Mouse (Mus musculus): ENCODE measurements around the gene Itprid1.
A peak's percentile ranks its signal among the peaks of the same experiment; 100 is the strongest.

Gene Itprid1

DNA sequence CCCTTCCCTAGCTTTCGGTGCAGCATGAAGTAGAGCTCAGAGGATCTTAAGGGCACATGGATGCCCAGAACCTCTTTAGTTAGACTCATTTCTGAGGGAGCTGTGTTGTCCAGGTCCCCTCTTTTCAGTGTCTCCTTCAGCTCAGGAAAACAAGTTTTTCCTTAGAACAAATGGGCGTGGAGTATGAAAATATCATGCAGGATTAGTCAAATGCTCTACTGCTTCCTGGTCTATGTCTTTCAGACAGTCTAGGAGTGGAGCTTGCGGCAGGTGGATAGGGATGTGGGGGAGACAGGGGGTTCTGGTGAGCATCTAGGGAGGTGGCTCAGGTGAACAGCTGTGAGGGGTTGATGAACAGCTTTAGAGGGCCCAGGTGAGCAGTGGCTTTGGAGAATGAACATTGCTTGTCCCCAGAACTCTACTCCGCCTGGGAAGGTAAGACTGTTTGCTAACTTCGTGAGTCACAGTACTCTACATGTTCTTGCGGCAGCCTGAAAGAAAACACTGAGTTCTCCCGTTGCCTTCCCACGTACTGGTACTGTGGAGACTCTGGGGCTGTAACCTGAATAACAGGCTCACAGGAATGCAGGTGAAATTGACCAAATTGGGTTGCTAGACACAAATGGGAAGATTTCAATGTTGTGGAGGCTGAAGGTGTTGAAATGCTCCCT is at the start of gene Itprid1:
Itprid1 (plus strand) TSS at position 246 of the 671 bp plus-strand sequence.
- peak; percentile 33 for DNase-seq

DNA sequence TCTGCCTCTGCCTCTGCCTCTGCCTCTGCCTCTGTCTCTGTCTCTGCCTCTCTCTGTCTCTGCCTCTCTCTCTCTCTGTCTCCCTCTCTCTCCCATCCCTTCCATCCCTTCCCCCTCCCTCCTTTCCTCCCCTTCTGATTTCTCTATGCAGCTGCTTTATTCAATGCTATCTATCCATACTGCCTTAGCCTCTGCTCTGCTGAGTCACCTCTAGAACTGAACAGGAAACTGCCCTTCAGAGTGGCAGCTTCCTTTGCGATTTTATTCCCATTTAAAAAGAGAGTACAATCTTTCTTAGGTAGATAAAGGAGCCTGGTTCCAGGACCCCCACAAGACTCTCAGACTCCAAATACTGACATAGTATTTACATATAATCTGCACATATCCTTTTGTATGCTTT is 47.1 kb upstream of the Itprid1 start:
- DNase-seq: no peak

DNA sequence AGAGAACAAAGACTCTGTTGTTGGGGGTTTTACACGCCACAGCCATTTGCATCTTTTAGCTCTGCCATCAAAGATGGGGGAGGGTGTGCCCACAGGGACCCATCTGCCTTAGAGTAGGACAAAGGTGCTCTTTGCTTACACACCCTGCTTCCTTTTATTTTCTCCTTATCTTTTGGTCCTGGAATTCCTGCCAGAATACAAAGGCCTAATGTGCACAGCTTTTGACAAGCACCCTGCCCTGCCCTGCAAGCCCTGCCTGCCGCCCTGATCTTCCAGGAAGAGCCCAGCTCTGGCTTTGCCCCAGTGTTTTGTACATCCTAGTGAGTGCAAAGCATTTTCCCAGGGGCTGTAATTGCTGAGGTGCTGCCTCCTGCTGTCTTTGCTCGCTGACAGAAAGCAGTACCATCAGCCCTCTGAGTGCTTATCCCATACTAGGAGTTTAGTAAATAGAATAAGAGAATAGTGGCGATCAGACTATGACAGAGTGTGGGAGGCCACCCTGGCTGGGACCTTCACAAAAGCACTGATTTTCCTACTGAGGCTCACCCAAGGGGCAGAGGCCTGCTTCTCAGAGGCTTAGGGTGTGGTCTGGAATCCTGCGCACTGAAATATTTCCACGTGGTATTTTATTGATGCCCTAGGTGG is 44.7 kb upstream of the Itprid1 start:
- no peak for DNase-seq

DNA sequence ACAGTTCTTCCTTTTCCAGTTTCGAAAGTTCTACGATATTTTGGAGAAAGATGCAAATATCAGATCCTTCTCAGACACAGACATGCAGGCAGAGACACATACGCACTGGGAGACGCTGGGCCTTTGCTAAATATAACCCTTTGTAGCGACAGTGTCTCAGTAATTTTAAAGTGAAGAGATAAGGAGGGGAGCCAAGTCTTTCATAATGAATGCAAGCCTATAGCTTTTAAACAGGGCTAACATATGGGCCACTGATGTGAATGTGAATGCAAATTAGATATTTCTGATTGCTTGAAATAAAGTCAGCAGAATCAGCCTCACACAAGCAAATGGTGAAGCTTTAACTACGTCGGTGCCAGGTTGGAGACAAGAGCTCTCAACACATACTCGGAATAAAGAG is 44.2 kb upstream of the Itprid1 start:
- DNase-seq: peak; percentile 60

DNA sequence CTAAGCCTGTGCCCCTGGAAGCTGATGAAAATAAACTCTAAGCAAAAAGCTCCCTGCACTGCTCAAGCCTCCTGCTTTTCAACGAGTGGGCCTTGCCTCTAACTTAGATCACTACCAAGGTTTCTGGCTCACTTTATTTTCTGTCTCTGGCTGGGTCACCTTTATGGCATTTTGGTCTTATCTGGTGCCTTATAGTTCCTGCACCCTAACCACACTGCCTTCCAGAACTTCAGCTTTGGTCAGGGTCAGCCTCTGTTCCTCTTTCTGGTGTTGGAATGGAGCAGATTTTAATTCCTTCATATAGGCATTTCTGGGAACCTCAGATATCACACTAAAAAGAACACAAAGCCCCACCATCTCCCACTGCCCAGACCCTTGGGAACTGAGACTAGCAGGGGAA is 34.0 kb upstream of the Itprid1 start:
- no peak for DNase-seq

DNA sequence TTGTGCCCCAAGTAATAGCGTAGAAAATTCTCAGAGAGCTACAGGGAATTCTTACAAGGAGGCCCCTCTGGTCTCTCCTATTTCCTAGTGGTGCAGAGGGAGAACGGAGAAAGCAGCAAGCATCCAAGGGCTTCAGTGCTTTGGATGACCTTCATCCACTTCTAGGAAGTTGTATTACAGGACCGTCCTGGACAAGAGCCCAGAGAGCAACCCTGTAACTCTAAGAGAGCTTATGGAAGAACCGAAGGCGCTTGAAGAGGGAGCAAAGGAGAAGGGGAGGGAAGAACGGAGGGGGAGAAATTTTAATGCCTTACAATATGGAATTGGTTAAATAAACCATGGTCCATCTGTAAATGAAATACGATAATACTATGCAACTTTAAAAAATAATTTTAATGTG is 33.3 kb upstream of the Itprid1 start:
- DNase-seq: no peak

DNA sequence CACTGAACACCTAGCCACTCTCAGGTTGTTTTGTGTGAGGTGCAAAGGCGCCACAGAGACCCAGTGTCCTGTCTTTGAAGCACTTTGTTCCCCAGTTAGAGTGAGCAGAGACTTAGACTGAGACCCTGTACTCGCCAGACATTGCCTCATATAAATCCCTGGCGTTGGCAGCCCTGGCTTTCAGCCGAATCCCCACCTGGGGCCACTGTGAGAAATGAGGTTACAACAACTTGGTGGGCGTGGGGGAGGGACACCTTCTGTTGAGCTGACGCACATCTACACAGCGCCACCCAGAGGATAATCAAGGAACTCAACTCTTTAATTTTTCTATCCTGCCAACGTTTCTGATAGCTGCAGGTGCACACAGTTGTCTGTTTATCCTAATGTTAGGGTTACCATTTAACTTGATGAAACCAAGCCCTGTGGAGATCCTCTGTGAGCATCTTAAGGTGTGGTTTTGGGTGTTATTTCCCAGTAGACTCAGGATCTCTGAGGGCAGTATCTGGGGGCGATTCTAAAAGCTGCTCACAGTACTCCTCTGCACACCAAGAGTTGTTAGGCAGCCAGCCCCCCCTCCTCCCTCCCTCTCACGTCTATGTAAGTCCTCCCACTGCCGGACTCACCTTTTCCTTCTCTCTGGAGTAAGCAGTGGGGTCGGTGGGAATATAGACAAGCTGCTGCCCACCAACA is 32.6 kb upstream of the Itprid1 start:
- peak; percentile 59 for DNase-seq

DNA sequence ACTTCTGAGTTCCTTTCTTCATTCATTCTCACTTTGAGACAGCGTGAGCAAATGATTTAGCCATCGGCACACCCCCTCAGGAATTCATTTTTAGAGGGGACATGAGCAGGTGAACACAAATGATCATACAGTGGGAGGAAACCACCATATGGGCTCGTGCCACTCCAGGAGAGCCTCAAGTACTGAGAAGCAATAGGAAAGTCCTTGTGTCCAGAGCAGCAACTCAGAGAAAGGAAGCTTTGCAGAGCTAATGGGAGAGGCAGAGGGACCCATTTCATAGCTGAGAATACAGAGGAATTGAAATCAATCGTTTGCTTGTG is 32.1 kb upstream of the Itprid1 start:
- peak; percentile 44 for DNase-seq

DNA sequence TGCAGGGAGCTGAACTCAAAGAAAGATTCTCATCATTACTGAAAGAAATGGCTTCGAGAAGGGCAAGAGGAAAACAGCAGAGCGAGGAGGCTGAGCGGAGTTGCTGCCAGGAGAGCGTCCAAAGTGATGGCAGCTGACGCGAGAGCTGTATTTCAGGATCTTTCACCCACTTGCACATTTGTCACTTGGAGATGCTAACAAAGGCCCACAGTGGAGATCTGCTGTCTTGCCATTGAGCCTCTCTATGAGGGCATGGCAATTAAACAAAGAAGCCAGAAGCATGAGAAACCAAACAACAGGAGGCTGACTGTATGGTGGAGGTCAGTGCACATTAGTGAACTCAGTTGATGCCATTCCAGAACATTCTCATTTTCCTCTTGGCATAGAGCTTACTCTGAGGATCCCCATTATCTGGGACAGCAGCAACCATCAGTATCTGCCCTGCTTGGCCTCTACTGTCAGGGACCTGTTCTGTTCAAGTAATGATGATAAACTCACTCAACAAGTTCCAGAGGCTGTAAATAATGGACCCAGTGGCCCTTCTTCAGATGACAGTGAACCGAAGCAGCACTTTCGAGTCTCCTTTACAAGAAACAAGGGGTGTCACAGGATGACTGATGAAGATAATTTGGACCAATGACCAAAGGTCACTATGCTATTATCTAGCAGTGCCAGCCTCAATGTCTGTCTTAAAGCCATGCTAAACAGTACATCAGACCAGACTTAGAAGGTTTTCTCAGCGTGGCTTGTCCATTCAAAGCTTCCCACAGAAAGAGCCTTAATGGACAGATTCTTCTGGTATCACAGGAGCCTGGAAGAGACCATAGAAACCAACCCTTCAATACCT is 31.2 kb upstream of the Itprid1 start:
- DNase-seq: peak; percentile 79

DNA sequence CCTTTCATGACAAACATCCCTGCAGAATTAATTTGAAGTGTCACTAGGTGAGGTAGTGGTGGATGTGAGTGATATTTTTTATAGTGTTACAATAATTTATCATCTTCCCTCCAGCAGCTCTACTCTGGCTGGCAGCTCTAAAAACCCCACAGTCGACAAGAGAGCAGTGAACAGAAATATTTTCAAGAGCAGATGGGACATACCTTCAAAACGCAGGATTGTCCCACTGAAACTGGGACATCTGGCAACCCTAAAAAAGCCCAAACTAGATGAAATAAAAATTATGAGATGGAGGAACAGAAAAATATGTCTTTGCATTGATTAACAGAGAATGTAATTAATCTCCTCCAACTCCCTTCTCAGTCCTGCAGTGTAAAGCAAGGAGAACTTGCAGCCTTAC is 30.2 kb upstream of the Itprid1 start:
- DNase-seq: peak; percentile 58

DNA sequence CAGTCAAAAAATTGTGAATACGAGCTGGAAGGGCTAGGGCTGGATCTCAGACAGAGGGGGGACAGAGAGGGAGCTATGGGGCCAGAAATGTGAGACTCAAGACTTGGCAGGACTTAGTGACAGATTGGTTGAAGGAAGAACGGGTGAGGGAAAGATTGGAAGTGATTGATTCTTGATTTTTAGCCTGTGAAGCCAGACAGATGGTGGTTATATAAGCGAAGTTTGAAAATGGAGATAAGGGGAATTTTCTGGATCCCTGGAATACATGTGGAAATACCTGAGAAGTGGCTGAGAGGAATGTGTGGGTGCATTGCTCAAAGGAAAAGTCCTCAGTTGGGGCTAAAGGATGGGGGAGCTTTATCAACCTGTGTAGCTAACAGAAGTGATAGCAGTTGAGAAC is 28.0 kb upstream of the Itprid1 start:
- DNase-seq: peak; percentile 26

DNA sequence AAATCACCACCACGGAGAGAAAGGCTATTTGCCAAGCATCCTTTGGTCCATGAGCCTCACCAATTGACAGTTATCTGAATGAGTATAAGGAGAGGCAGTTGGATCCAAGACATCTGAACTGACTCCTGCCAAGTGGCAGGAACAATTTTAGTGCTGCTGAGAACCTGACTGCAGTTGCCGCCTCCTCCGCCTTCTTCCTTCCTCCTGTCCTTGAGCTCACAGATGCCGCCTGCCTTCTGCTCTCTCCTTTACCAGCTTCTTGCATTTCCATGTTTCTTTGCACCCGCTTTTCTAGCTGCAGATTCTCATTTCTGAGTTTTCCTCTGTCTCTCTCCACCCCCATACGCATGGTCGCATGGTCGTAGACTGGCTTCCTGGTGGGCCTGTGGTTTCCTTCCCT is 25.5 kb upstream of the Itprid1 start:
- DNase-seq: peak; percentile 89

DNA sequence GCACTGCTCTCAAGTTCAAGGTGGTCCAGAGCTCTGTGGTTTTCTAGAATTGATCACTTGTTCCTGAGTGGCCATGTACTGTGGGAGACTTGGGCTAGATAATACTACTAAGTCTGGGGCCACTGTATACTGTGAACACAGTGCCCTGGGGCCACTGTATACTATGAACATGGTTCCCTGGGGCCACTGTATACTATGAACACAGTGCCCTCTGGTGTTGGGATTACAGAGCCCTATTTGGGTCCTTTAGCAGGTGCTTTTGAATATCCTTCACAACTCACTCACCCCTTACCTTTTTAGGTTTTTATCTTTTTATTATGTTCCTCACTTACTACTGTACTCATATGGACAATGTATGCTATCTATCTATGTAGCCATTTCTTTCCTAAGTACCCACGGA is 24.3 kb upstream of the Itprid1 start:
- DNase-seq: no peak

DNA sequence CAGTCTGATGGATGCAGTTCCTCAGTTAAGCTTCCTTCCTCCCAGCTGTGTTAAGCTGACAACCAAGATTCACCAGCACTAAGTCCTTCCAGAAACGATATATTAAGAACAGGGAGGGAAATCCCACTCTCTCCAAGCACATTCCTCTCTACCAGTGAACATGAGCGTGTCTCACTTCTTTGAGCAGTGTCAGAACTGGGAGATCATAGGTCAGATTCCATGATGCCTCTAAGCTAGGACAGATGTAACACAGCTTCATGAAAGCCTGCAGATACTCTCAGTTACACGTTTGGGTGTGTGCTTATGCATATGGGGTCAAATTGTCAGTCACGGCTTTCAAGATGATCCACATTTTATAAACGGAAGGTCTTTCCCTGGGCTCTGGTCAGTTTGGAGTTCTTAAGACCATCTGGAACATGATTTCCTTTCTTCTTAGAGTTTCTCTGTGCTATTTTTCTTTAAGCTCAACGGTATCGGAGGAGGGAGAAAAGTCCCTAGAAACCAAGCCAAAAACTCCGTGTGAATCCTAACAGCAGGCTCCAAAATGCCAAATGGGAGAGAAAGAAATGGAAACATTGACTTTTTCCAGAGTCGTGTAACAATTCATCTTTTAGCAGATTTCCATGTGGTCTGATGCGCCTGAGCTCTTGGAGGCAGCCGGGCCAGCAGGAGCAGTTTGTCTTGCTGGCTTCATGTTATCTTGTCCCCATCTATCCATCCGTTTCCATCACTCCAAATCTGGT is 22.3 kb upstream of the Itprid1 start:
- DNase-seq: peak; percentile 61

DNA sequence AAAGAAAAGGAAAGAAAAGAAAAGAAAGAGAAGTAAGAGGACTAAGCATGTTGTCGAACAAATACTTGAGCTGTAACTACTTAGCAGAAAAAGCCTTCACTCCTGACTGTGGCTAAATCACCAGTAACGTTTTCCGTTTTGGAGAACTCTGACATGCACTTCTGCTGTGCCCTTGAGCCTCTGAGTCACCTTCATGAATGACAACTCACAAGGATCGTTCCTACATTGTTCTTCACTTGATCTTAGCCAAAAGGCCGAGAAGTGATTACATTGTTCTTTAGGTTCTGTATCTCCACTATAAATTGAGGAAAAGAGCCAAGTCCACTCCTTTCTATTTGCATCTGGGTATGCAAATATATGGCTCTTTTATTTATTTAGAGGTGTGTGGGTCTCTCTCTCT is 19.8 kb upstream of the Itprid1 start:
- DNase-seq: no peak

DNA sequence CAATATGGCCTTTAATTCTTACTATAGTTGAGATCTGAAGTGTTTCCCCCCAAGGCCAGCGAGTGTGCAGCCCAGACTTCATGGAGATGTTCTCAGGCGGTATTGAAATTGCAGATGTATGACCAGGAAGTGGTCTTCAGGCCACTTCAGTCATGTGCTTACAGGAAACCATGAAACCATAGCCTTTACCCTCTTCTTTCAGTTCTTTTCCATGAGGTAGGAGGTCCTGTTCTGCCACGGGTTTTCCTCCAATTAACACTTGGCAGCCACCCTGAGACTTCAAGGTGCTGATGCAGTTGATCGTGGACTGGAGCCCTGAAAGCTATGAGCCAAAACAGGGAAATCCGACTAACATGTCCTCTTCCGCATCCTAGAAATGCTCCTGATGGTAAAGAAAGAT is 7.0 kb upstream of the Itprid1 start:
- no peak for DNase-seq

DNA sequence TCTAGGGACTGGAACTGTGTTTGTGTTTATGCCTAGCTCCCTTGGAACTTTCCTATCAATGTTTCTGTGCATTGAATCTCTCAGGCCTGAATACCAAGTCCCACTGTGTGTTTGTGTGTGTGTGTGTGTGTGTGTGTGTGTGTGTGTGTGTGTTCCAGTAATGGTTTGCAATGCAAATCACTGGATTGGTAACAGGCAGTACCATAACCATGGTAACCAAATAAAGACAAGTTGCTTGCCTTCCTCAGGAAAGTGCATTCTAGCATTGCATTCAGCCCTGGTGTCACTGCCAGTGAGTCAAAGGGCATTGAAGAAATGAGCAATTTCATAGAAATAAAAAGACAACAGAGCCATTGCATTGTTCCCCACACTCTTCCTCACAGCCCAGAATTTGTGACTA is 15.9 kb downstream of the Itprid1 start:
- no peak for DNase-seq

DNA sequence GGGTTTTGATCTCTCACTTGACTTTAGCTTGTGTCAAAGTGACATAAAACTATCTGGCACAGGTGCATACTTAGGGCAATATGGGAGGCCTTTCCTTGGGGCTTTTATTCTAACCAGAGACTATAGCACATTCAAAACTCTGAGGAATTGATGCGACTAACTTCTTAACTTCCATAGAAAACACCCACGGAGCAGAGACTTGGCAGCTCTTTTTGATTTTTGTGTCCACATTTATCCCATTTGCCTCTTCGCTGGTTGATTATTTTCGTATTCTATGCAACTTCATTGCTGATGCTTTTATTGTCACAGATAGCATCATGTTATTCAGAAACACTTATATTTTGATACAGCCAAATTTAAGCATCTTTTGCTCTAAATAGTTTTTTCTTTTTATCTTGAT is 19.4 kb downstream of the Itprid1 start:
- peak; percentile 49 for DNase-seq

DNA sequence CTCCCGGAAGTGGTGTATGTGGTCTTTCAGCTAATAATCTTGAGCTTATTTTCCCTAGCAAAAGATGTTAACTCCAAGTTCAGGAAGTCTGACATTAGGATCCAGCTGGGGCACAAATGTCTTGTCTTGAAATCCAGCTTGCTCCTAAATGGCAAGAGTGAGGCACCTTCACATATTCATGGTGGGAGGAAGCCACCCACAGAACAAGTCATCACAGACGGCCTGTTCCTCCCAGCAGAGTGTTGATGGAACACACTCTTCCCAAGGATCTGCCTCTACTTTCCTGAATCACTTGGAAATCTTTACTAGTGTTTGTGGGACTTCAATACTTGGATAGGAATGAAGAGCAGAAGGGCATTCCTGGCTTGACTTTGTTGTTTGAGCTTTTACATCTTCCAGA is 28.5 kb downstream of the Itprid1 start:
- peak; percentile 44 for DNase-seq

DNA sequence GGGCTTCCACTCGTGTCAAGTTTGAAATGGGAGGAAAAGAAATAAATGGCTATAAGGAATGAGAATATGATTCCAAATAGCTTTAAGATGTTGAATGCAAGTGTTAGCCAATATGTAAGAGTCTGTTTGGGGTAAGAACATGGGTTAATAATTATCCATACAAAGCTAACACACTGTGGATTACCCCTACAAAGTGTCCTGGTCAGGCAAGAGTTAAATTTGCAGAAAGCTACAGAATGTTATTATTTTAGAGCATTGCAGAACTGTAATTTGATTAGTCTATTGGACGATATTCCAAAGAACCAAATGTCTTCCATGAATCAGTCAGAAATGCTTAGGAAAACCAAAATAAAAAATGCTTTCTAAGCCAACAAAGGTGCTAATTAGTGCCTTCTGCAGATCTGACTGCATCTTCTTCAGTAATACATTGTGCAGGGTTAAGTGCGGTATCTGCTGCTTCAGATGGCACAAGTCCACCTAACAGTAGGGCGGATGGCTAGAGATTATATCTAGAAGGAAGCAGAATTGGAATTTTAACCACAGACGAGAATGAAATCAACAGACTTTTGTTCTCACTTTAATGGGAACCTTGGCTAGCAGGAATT is 42.8 kb downstream of the Itprid1 start:
- peak; percentile 7 for DNase-seq

DNA sequence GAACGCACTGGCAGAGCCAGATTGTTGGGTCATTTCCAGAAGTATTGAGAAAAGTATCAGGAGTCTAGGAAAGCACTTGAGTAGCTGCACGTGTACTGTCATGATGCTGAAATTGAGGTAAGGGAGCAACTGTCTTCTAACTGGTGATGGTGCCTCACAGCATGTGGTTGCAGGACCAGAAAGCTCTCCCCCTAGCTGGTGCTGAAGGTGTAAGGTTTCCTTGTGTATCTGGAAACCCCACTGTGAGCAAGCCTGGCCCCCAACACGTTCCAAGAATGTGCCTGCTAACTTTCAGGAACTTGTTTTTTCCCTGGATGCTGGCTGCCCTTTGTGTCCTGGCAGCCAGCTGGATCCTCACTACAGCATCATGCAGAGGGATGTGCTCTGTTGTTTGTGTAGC is 44.2 kb downstream of the Itprid1 start:
- peak; percentile 1 for DNase-seq

DNA sequence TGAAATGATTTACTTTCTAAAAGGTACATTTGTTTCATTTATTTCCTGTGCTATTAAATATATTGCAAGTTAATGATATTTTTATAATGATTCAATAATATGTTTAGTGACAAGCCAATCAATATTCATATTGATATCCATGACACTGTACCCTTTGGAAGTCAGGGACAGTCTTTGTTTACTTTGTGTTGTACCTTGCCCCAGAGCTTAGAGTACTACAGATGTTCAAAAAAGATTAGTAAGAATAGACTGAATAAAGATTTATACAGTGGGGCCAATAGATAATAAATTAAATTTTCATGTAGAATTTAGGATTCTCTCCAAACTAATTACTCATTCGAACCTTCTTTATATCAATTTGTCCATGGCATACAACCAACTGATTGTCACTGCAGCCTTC is 50.9 kb downstream of the Itprid1 start:
- DNase-seq: no peak

Measured in right cerebral cortex, adult 18-20 months (tissue).